Mouse (Mus musculus) limb, embryonic 15.5 days (tissue): ENCODE results near the gene 9930022D16Rik. TPM values are rescaled to one million over a fixed set of nuclear protein-coding genes. Genes with fewer than 3 reads are reported as not detected.

ENCODE experiments used
- ATAC-seq: fragments of 200-750 bp; cut with Nextera tagmentation; 2 replicates; pipeline ENCODE4 v1.8.0; 2017; ENCODE audit warnings: low read depth, moderate TSS enrichment; ENCODE audit not compliant: insufficient number of reproducible peaks, low FRiP score, low TSS enrichment
- H3K27ac ChIP-seq: fragments of 300-500 bp; sonication (generic); 2 replicates; pipeline ENCODE4 v1.5.1; 2015; ENCODE audit warnings: moderate library complexity, mild to moderate bottlenecking, inconsistent platforms
- H3K27me3 ChIP-seq: fragments of 300-500 bp; sonication (generic); 2 replicates; pipeline ENCODE4 v1.6.1; 2015; ENCODE audit warnings: inconsistent platforms
- H3K36me3 ChIP-seq: fragments of 300-500 bp; sonication (generic); 2 replicates; pipeline ENCODE4 v1.6.1; 2015; ENCODE audit warnings: inconsistent platforms
- H3K4me1 ChIP-seq: fragments of 300-500 bp; sonication (generic); 2 replicates; pipeline ENCODE4 v1.6.1; 2015; ENCODE audit warnings: inconsistent platforms
- H3K4me2 ChIP-seq: fragments of 300-500 bp; sonication (generic); 2 replicates; pipeline ENCODE4 v1.6.1; 2015; ENCODE audit warnings: mild to moderate bottlenecking, inconsistent platforms
- H3K4me3 ChIP-seq: fragments of 300-500 bp; sonication (generic); 2 replicates; pipeline ENCODE4 v1.5.1; 2015; ENCODE audit warnings: mild to moderate bottlenecking, inconsistent platforms
- H3K9ac ChIP-seq: fragments of 300-500 bp; sonication (generic); 2 replicates; pipeline ENCODE4 v1.6.1; 2015; ENCODE audit warnings: inconsistent platforms
- H3K9me3 ChIP-seq: fragments of 300-500 bp; sonication (generic); 2 replicates; pipeline ENCODE4 v1.6.1; 2016; ENCODE audit warnings: inconsistent platforms
- WGBS: fragments of 180-500 bp; shearing (Covaris S2); methylation state at CpG from one replicate; pipeline ENCODE4 v1.1.7; 2015; 5-methylcytosine and 5-hydroxymethylcytosine counted together
- polyA plus RNA-seq: library from polyadenylated mRNA; unstranded; fragments of >200 nt; fragmentation: Nextera tagmentation; extraction: Ambion mirVana; gene quantifications from 2 replicates; pipeline ENCODE4 v1.2.1, GENCODE M21; 2015

Gene 9930022D16Rik
- polyA plus RNA-seq, 1 experiment from 2014 or later = not detected

GRCm38 (mm10) chr11:109419461-109419860 lies 5.7 kb downstream of the 9930022D16Rik start:
- WGBS = 45% methylated on average over 4 of the region's 4 CpGs
- H3K36me3 ChIP-seq = no peaks in the 10 kb centered on the region
- H3K9ac ChIP-seq = no peak overlapping the region
- no peak for ATAC-seq
- H3K4me1 ChIP-seq = no peaks in the 10 kb centered on the region
- H3K4me3 ChIP-seq = no peak overlapping the region
- H3K27ac ChIP-seq = no peak overlapping the region
- H3K4me2 ChIP-seq = no peak overlapping the region
- no peaks in the 10 kb centered on the region for H3K9me3 ChIP-seq
- H3K27me3 ChIP-seq = no peaks in the 10 kb centered on the region

- Histone ChIP-seq H3K9ac (no peak overlapping the region), H3K27me3 (no peaks in the 10 kb centered on the region), H3K9me3 (no peaks in the 10 kb centered on the region), H3K4me1 (peaks cover under 1% of the 10 kb centered on the region; the same call in 1 of the 2 replicates), H3K4me2 (no peak overlapping the region), H3K27ac (no peak overlapping the region), H3K36me3 (no peaks in the 10 kb centered on the region), H3K4me3 (no peak overlapping the region)
- ATAC-seq = no peak
- WGBS = 49% methylated on average over 16 of the region's 16 CpGs
Observed at GRCm38 (mm10) chr11:109419961-109420566, 6.3 kb downstream of the 9930022D16Rik start.

DNA sequence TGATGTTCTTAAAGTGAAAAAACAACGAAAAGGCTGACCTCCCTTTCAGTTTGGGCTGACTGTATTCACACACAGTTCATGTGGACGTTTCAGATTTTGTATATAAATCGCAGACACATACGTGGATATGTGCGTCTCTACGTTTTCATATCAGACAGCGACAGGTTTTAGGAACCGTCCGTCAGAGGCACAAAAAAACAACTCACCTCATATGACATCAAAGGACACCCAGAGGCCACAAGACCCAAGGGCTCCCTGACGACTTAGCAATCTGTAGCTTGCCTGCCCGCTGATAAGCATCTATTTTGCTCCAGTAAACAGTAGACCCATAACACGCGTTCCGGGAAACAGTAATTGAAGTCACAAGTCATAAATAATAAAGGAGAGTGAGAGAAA lies 6.8 kb downstream of the 9930022D16Rik start:
- Histone ChIP-seq H3K4me2 (no peak overlapping the region), H3K27me3 (no peaks in the 10 kb centered on the region), H3K9ac (no peak overlapping the region), H3K27ac (no peak overlapping the region), H3K9me3 (no peaks in the 10 kb centered on the region), H3K4me3 (no peak overlapping the region), H3K36me3 (no peaks in the 10 kb centered on the region), H3K4me1 (peaks cover 5% of the 10 kb centered on the region; the same call in 1 of the 2 replicates)
- 78% methylated on average over 14 of the region's 14 CpGs for WGBS
- no peak for ATAC-seq

GRCm38 (mm10) chr11:109421205-109421604 lies 7.5 kb downstream of the 9930022D16Rik start:
- Histone ChIP-seq H3K4me3 (no peak overlapping the region), H3K4me2 (no peak overlapping the region)
- 67% methylated on average over 5 of the region's 5 CpGs for WGBS

DNA sequence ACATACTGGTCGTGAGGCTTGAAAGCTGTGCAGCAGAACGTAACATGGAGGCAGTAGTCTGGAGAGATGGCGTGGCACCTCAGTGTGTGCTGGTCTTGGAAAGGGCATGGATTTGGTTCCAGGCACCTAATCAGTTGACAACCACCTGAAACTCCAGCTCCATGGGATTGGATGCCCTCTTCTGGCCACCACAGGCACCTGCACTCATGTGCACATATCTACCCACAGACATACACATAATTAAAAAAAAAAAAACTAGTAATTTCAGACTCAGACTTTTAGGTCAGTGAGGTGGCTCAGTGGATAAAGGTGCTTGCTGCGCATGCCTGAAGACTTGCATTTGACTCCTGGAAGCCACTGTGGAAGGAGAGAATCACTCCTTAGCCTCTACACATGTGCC lies 8.5 kb downstream of the 9930022D16Rik start:
- Histone ChIP-seq H3K9ac (no peak overlapping the region), H3K4me1 (peaks cover 11% of the 10 kb centered on the region), H3K27me3 (no peaks in the 10 kb centered on the region), H3K4me3 (no peak overlapping the region), H3K36me3 (no peaks in the 10 kb centered on the region), H3K9me3 (no peaks in the 10 kb centered on the region), H3K4me2 (no peak overlapping the region), H3K27ac (no peak overlapping the region)
- ATAC-seq = no peak
- WGBS = over 99% methylated on average over 4 of the region's 4 CpGs

More at GRCm38 (mm10) chr11:109421205-109421604, 7.5 kb downstream of the 9930022D16Rik start:
- peaks cover 5% of the 10 kb centered on the region; the same call in 1 of the 2 replicates for H3K4me1 ChIP-seq
- no peak overlapping the region for H3K27ac ChIP-seq
- no peak for ATAC-seq
- H3K27me3 ChIP-seq = no peaks in the 10 kb centered on the region
- H3K9me3 ChIP-seq = no peaks in the 10 kb centered on the region
- no peaks in the 10 kb centered on the region for H3K36me3 ChIP-seq
- H3K9ac ChIP-seq = no peak overlapping the region

DNA sequence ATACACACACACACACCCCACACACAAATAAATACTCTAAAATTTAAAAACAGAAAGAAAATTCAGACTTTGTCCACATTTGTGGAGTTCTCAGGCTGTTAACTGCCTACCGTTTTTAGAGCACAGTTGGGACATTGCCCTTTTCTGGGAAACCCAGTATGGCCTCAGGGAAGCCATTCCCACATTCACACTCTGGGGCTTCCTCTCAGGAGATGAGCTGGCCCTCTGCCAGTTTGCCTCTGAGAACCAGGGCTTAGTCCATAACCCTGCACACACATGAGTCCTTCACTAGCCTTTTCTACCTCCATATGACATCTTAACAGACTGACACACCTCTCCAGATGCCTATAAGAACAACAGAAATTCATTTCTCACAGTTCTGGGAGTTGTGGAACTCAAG lies 9.6 kb downstream of the 9930022D16Rik start:
- no peak for ATAC-seq
- 33% methylated on average over 1 of the region's 1 CpGs for WGBS
- H3K9me3 ChIP-seq = no peaks in the 10 kb centered on the region
- H3K27me3 ChIP-seq = no peaks in the 10 kb centered on the region
- peaks cover 11% of the 10 kb centered on the region for H3K4me1 ChIP-seq
- no peak overlapping the region for H3K27ac ChIP-seq
- H3K9ac ChIP-seq = no peak overlapping the region
- H3K4me2 ChIP-seq = no peak overlapping the region
- no peak overlapping the region for H3K4me3 ChIP-seq
- H3K36me3 ChIP-seq = peaks cover 2% of the 10 kb centered on the region; the same call in 1 of the 2 replicates

- WGBS = under 1% methylated on average over 65 of the region's 65 CpGs
- peaks cover 25% of the 10 kb centered on the region for H3K36me3 ChIP-seq
Observed at GRCm38 (mm10) chr11:109425392-109426271, 11.9 kb downstream of the 9930022D16Rik start, which contains the start of gene Amz2. Gene Amz2 (plus strand): TSS chr11:109425946.

GRCm38 (mm10) chr11:109426272-109426586 lies 12.5 kb downstream of the 9930022D16Rik start:
- H3K9ac ChIP-seq = peak overlapping the region; percentile 74
- H3K4me2 ChIP-seq = peak overlapping the region; percentile 74
- H3K27ac ChIP-seq = peak overlapping the region; percentile 87
- WGBS = 0% methylated on average over 11 of the region's 11 CpGs
- H3K4me1 ChIP-seq = peaks cover 13% of the 10 kb centered on the region
- peaks cover 30% of the 10 kb centered on the region for H3K36me3 ChIP-seq
- no peaks in the 10 kb centered on the region for H3K9me3 ChIP-seq
- no peak for ATAC-seq
- peak overlapping the region; percentile 69 for H3K4me3 ChIP-seq
- H3K27me3 ChIP-seq = no peaks in the 10 kb centered on the region

More at GRCm38 (mm10) chr11:109425392-109426271, 11.9 kb downstream of the 9930022D16Rik start, which contains the start of gene Amz2:
- ATAC-seq = peak; percentile 98
- peak within 1 kb of the TSS; percentile 74 for H3K4me2 ChIP-seq
- H3K9me3 ChIP-seq = no peaks in the 10 kb centered on the region
- no peaks in the 10 kb centered on the region for H3K27me3 ChIP-seq
- H3K4me1 ChIP-seq = peaks cover 11% of the 10 kb centered on the region
- H3K9ac ChIP-seq = peak within 1 kb of the TSS; percentile 74
- peak within 1 kb of the TSS; percentile 87 for H3K27ac ChIP-seq
- peak within 1 kb of the TSS; percentile 69 for H3K4me3 ChIP-seq

DNA sequence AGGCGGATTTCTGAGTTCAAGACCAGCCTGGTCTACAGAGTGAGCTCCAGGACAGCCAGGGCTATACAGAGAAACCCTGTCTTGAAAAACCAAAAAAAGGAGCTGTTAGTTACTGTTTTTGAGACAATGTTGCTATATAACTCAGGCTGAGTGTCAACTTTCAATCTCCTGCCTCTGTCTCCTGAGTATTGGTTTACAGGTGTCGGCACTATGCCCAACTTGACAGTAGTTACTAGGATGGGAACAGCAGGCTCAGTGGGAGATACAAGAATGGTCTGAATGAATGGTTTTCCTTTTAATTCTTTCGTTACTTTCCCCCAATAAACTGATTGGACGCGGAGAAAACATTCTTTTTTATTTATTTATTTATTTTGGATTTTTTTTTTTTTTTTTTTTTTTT lies 13.6 kb downstream of the 9930022D16Rik start:
- H3K4me1 ChIP-seq = peaks cover 16% of the 10 kb centered on the region
- no peaks in the 10 kb centered on the region for H3K27me3 ChIP-seq
- H3K4me2 ChIP-seq = no peak overlapping the region
- H3K4me3 ChIP-seq = no peak overlapping the region; the same call in 1 of the 2 replicates
- H3K9me3 ChIP-seq = no peaks in the 10 kb centered on the region
- no peak for ATAC-seq
- WGBS = 92% methylated on average over 5 of the region's 5 CpGs
- no peak overlapping the region for H3K9ac ChIP-seq
- peaks cover 33% of the 10 kb centered on the region for H3K36me3 ChIP-seq
- no peak overlapping the region for H3K27ac ChIP-seq

DNA sequence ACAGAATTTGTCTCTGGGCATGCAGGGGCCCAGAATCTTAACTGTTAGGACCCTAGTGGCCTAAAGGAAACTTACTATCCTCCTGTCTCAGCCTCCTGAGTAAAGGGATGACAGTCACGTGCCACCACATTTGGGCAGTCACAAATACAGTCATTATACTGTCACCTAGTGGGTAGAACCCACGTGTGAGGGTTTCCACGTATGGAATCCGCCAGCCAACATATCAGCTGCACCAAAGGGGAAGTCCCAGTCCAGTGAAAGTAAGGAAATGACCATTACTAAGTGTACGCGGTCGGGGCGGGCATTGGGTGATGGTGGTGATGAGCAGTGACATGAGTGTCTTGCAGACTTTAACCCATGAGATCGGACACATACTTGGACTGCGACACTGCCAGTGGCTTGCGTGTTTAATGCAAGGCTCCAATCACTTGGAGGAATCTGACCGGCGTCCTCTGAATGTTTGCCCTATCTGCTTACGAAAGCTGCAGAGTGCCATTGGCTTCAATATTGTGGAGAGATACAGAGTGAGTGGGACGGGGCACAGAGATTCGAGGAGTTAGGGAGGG lies 20.6 kb downstream of the 9930022D16Rik start:
- WGBS = 90% methylated on average over 16 of the region's 16 CpGs
- Histone ChIP-seq H3K4me1 (peaks cover 6% of the 10 kb centered on the region), H3K9me3 (no peaks in the 10 kb centered on the region), H3K4me3 (no peak overlapping the region), H3K9ac (no peak overlapping the region), H3K27ac (no peak overlapping the region), H3K4me2 (no peak overlapping the region), H3K27me3 (no peaks in the 10 kb centered on the region), H3K36me3 (peaks cover 68% of the 10 kb centered on the region)
- no peak for ATAC-seq

DNA sequence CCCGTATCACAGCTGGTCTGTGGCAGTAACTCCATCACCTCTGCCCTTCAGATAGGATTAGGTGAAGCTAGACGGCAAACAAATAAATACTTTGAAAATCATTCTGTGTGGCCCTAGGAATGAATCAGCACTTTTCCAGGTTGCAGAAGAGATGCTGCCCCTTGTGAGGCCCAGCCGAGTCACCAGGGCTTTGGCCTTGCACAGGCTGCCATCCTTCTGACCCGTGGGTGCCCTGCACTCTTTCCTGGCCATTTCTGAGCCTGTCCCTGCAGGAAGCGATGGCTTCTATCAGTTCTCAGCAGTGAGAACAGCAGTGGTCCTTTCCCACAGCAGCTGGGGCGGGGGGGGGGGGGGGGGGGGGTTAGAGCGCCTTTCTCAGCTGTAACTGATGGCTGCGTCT lies 23.2 kb downstream of the 9930022D16Rik start:
- WGBS = 76% methylated on average over 8 of the region's 8 CpGs
- H3K4me1 ChIP-seq = peaks cover 17% of the 10 kb centered on the region; the same call in 1 of the 2 replicates
- H3K4me2 ChIP-seq = no peak overlapping the region
- H3K9ac ChIP-seq = no peak overlapping the region
- no peak overlapping the region for H3K4me3 ChIP-seq
- H3K27ac ChIP-seq = no peak overlapping the region
- H3K9me3 ChIP-seq = no peaks in the 10 kb centered on the region
- H3K27me3 ChIP-seq = no peaks in the 10 kb centered on the region
- H3K36me3 ChIP-seq = peaks cover 47% of the 10 kb centered on the region
- ATAC-seq = no peak
